Mouse (Mus musculus) kidney, embryonic 14.5 days (tissue): ENCODE results near the gene Slc35g2. TPM values are rescaled to one million over a fixed set of nuclear protein-coding genes. Genes with fewer than 3 reads are reported as not detected.

Source experiments
- ATAC-seq: fragments of 200-750 bp; cut with Nextera tagmentation; 2 replicates; pipeline ENCODE4 v1.8.0; 2017; ENCODE audit warnings: moderate number of reproducible peaks, mild to moderate bottlenecking, moderate TSS enrichment, moderate library complexity; ENCODE audit not compliant: low FRiP score, low TSS enrichment
- H3K27ac ChIP-seq: fragments of 300-500 bp; sonication (generic); 2 replicates; pipeline ENCODE4 v1.5.1; 2014; ENCODE audit warnings: low read depth, mild to moderate bottlenecking, low read length, moderate library complexity, mixed read lengths
- H3K27me3 ChIP-seq: fragments of 300-500 bp; sonication (generic); 2 replicates; pipeline ENCODE4 v1.6.1; 2014; ENCODE audit warnings: mild to moderate bottlenecking, low read length; ENCODE audit not compliant: control insufficient read depth, insufficient read depth
- H3K36me3 ChIP-seq: fragments of 300-500 bp; sonication (generic); 2 replicates; pipeline ENCODE4 v1.6.1; 2014; ENCODE audit warnings: low read length, mixed read lengths; ENCODE audit not compliant: control insufficient read depth, insufficient read depth
- H3K4me1 ChIP-seq: fragments of 300-500 bp; sonication (generic); 2 replicates; pipeline ENCODE4 v1.6.1; 2014; ENCODE audit warnings: low read length, mixed read lengths; ENCODE audit not compliant: control insufficient read depth, insufficient read depth
- H3K4me2 ChIP-seq: fragments of 300-500 bp; sonication (generic); replicated peaks from 2 replicates; pipeline ENCODE4 v1.6.1; 2014; ENCODE audit warnings: low read depth, mild to moderate bottlenecking, low read length
- H3K4me3 ChIP-seq: fragments of 300-500 bp; sonication (generic); 2 replicates; pipeline ENCODE4 v1.5.1; 2014; ENCODE audit warnings: mild to moderate bottlenecking, low read length
- H3K9ac ChIP-seq: fragments of 300-500 bp; sonication (generic); 2 replicates; pipeline ENCODE4 v1.6.1; 2014; ENCODE audit warnings: low read depth, mild to moderate bottlenecking, low read length, moderate library complexity
- H3K9me3 ChIP-seq: fragments of 300-500 bp; sonication (generic); 2 replicates; pipeline ENCODE4 v1.6.1; 2016; ENCODE audit warnings: low read length; ENCODE audit not compliant: control insufficient read depth
- WGBS: fragments of 180-500 bp; shearing (Covaris S2); extraction: QIAGEN DNeasy Blood & Tissue Kit; methylation state at CpG from one replicate; pipeline ENCODE4 v1.1.7; 2014; 5-methylcytosine and 5-hydroxymethylcytosine counted together
- polyA plus RNA-seq: library from polyadenylated mRNA; unstranded; fragments of >200 nt; fragmentation: Nextera tagmentation; extraction: Ambion mirVana; gene quantifications from 2 replicates; pipeline ENCODE4 v1.2.1, GENCODE M21; 2014

The Slc35g2 gene
- polyA plus RNA-seq, result 5.2 and 5.6 TPM in 2 replicates

DNA sequence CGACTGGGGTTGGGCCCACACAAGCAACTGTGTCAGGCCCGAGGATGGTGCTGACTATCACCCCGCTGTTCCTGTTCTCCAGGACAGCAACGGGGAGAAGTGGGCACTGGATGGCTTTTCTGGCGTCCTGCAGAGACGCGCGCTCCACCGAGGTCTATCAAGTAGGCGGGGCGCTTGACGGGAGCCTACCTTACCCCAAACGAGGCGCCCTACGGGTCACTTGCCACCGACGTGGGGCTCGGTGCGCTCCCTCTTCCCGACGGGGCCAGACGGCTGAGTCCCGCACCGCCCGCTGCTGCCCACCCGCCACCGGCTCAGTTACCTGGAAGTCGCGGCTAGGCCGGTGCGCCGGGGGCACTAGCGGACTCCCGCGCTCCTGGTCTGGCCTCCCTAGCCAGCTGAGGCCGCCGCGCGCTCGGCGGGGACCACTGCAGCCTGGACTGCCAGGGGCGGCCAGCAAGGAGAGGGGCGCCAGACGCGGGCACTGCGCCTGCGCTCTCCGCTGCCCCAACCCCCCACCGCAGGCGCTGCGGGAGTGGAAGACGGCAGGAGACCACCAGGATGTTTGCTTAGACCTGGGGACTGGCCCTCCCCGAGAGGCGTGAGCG lies at the start of gene Slc35g2:
Gene Slc35g2 (minus strand): TSS at position 465 of the 608 bp plus-strand sequence.
- H3K27ac ChIP-seq, result no peak within 1 kb of the TSS
- no peaks in the 10 kb centered on the region for H3K9me3 ChIP-seq
- peak; percentile 90 for ATAC-seq
- H3K4me2 ChIP-seq, result peak within 1 kb of the TSS; percentile 97
- peak within 1 kb of the TSS; percentile 70 for H3K9ac ChIP-seq
- H3K4me1 ChIP-seq, result no peaks in the 10 kb centered on the region
- H3K36me3 ChIP-seq, result no peaks in the 10 kb centered on the region
- H3K4me3 ChIP-seq, result peak within 1 kb of the TSS; percentile 70
- H3K27me3 ChIP-seq, result no peaks in the 10 kb centered on the region
- under 1% methylated on average over 54 of the region's 55 CpGs for WGBS

DNA sequence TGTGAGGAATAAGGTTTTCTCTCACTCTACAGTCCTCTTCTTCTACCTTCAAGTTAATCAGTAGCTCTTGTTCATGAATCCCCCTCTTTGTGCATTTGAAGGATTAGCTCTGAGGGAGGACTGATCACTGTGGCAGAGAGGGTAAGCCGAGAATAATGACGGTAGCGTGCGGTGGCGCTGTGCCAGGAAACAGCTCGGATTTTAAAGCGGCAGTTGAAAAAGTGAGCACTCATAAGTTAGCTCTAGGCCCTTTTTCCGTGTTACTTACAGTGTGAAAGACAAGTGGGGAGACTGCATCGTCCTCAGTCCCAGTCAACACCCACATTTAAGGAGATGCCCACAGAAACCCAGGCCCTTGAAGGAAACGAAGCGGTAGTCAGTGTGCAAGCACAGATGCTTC lies 46.1 kb upstream of the Slc35g2 start:
- Histone ChIP-seq H3K4me1 (no peaks in the 10 kb centered on the region), H3K9me3 (no peaks in the 10 kb centered on the region), H3K9ac (no peak overlapping the region), H3K36me3 (no peaks in the 10 kb centered on the region), H3K27me3 (no peaks in the 10 kb centered on the region), H3K4me3 (no peak overlapping the region), H3K27ac (no peak overlapping the region), H3K4me2 (no peak overlapping the region)
- 50% methylated on average over 11 of the region's 11 CpGs for WGBS
- ATAC-seq, result no peak

DNA sequence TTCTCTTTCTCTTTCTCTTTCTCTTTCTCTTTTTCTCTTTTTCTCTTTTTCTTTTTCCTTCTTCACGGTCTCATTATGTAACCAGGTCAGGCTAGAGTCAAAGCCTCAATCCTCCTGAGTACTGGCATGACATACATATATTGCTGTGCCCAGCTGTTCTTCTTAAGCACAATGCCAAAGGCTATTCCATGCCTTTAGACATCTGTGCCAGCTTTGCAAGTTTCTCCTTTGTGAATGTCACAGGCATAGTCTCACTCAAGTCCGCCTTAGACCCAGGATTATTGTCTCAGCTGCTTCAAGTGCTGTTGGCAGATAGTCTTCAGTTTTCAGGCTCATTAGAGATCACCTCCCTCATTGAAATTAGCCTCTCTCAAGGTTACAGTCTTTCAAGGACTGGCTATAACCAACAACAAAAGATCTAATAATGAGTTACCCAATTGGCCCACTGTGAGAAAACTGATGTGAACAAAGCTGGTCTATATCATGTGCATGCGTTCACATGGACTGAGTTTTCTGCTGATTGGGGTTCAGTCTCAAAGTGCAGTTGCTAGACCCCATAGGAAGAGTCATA lies 42.7 kb upstream of the Slc35g2 start:
- H3K9me3 ChIP-seq, result no peaks in the 10 kb centered on the region
- no peak overlapping the region for H3K27ac ChIP-seq
- H3K9ac ChIP-seq, result no peak overlapping the region
- H3K36me3 ChIP-seq, result no peaks in the 10 kb centered on the region
- H3K4me2 ChIP-seq, result no peak overlapping the region
- 89% methylated on average over 3 of the region's 3 CpGs for WGBS
- no peaks in the 10 kb centered on the region for H3K27me3 ChIP-seq
- ATAC-seq, result no peak
- H3K4me1 ChIP-seq, result no peaks in the 10 kb centered on the region
- H3K4me3 ChIP-seq, result no peak overlapping the region

DNA sequence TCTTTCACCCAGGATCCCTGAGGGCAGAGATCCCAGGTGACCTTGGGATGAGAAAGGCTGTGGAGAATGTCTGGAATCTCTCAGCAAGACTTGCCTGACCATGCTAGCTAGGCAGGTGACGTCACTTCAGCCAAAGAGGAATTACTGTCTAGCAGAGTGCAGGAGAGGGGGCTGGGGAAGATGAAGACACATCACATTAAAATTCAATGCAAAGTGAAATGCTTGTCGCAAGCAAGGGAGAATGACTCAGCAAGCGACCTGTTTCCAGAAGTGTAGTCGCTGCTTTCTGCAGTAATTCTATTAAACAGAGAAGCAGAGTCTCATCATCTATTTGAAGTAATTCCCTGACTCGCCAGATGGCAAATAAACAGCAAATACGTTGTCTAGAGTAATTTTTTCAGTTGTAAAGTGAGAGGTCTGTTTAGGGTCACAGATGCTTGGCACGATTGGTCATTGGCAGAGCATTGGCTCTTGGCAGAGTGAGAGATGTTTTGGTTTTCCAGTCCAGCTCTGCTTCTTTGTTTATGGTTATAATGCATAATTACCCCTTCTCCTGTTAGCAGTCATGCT lies 35.2 kb upstream of the Slc35g2 start:
- Histone ChIP-seq H3K4me2 (no peak overlapping the region), H3K9ac (no peak overlapping the region), H3K9me3 (no peaks in the 10 kb centered on the region), H3K27ac (no peak overlapping the region), H3K27me3 (no peaks in the 10 kb centered on the region), H3K36me3 (no peaks in the 10 kb centered on the region), H3K4me3 (no peak overlapping the region), H3K4me1 (no peaks in the 10 kb centered on the region)
- no peak for ATAC-seq
- WGBS, result 68% methylated on average over 7 of the region's 7 CpGs

DNA sequence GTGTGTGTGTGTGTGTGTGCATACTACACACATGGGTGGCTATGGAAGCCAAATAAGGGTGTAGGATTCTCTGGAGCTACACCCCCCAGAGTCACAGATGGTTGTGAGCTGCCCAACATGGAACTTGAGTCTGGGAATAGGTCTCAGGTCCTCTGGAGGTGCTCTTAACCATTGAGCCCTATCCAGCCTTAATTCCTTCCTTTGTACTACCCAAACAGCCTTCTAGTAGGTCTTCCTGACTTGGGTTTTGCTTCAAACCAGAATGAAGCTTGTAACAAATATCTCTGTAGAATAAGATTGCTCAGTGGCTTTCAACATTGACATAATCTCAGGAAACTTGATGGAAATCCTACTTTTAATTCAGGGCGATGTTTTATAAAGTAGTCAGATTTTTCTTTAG lies 34.6 kb upstream of the Slc35g2 start:
- 97% methylated on average over 1 of the region's 1 CpGs for WGBS
- no peak overlapping the region for H3K9ac ChIP-seq

DNA sequence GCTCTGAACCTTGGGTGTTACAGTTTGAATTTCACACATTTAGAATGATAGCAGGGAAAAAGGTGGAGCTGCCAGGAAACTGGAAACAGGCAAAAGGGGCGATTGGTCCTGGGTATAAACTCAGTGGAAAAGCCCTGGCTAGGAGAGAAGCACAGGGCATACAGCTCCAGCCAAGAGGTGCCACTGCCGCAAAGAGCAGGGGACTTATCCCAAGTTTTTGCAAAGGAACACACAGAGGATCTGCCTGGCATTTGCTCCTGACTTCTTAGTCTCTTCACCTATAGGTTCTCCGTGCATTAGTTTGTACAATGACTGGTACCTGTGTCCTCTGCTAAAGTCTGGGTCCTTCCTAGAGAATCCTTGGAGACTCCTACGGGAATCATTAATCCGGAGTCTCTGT lies 32.3 kb upstream of the Slc35g2 start:
- H3K36me3 ChIP-seq, result no peaks in the 10 kb centered on the region
- 79% methylated on average over 5 of the region's 5 CpGs for WGBS
- H3K9me3 ChIP-seq, result no peaks in the 10 kb centered on the region
- ATAC-seq, result no peak
- no peak overlapping the region for H3K9ac ChIP-seq
- H3K27me3 ChIP-seq, result no peaks in the 10 kb centered on the region
- H3K4me2 ChIP-seq, result no peak overlapping the region
- H3K4me3 ChIP-seq, result no peak overlapping the region
- no peaks in the 10 kb centered on the region for H3K4me1 ChIP-seq
- no peak overlapping the region for H3K27ac ChIP-seq

More for the DNA sequence above, 34.6 kb upstream of the Slc35g2 start:
- H3K4me1 ChIP-seq, result no peaks in the 10 kb centered on the region
- H3K4me2 ChIP-seq, result no peak overlapping the region
- H3K36me3 ChIP-seq, result no peaks in the 10 kb centered on the region
- H3K27me3 ChIP-seq, result no peaks in the 10 kb centered on the region
- H3K9me3 ChIP-seq, result no peaks in the 10 kb centered on the region
- no peak overlapping the region for H3K4me3 ChIP-seq
- ATAC-seq, result no peak
- H3K27ac ChIP-seq, result no peak overlapping the region

DNA sequence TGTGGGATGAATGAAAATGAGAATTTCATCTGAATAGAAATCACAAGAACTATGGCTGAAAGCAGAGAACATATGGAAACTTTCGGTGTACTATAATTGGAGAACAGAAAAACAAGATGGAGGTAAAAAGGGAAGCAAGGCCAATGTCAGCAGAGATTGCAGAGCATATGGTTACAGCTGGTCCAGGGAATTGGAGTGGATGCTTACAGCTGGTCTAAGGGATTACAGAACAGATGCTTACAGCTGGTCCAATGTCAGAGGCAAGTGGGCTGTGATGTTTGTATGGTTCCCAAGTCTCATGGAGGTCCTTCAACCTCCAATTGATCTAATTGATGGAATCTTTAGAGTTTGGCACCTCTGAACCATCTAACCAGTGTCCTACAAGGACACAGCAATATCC lies 31.2 kb upstream of the Slc35g2 start:
- Histone ChIP-seq H3K27ac (no peak overlapping the region), H3K4me2 (no peak overlapping the region), H3K9me3 (no peaks in the 10 kb centered on the region), H3K4me3 (no peak overlapping the region), H3K36me3 (no peaks in the 10 kb centered on the region), H3K4me1 (no peaks in the 10 kb centered on the region), H3K9ac (no peak overlapping the region), H3K27me3 (no peaks in the 10 kb centered on the region)
- WGBS, result 76% methylated on average over 1 of the region's 1 CpGs
- no peak for ATAC-seq

DNA sequence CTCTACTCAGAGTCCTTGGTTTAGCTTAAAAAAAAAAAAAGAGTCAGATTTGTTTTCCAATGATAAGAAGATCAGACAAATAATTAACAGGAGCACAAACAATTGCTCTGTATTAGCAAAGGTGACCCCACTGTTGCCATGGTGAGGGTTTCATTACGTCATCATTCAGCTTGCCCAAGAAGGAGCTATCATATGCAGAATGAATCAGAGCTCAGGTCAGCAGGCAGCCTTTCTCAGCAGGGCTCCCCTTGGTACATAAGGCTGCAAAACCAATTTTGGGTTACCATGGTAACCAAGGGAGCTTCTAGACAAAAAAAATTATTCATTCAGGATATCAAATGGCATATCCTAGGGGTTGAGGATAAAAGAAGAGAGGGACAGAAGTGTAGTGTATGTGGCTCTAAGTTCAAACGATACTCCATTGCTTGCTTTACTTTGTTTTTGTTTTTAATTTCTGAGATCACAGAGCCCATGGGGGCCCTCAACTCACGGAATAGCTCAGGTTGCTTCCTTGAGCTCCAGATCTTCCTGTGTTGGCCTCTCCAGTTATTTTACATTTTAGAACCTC lies 29.0 kb upstream of the Slc35g2 start:
- H3K9me3 ChIP-seq, result no peaks in the 10 kb centered on the region
- no peaks in the 10 kb centered on the region for H3K4me1 ChIP-seq
- H3K9ac ChIP-seq, result no peak overlapping the region
- no peak for ATAC-seq
- no peak overlapping the region for H3K4me3 ChIP-seq
- H3K27me3 ChIP-seq, result no peaks in the 10 kb centered on the region
- 67% methylated on average over 3 of the region's 3 CpGs for WGBS
- no peaks in the 10 kb centered on the region for H3K36me3 ChIP-seq
- H3K4me2 ChIP-seq, result no peak overlapping the region
- no peak overlapping the region for H3K27ac ChIP-seq

DNA sequence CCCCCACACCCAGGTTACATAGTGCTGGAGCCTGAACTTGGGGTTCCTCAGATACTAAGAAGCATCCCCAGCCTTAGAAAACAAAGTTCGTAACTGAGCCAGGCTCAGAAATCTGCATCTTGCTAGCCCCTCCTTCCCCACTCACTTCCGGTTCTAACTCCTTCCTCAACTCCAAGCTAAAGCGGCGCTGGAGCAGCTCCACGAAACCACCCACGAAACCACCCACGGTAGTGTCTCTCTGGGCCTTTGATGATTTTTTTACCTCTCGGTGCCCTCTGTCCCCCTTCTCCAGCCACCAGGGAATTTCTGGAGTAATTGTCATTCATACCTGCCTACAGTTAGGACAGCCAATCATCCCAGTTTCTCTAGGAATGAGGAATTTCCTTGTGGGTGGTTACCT lies 26.7 kb upstream of the Slc35g2 start, which contains the start of gene Stag1:
Gene Stag1 (plus strand): TSS at position 253 of the 400 bp plus-strand sequence.
- Histone ChIP-seq H3K4me1 (no peaks in the 10 kb centered on the region), H3K9ac (no peak within 1 kb of the TSS), H3K9me3 (no peaks in the 10 kb centered on the region), H3K27ac (no peak within 1 kb of the TSS), H3K36me3 (no peaks in the 10 kb centered on the region), H3K4me3 (no peak within 1 kb of the TSS), H3K27me3 (no peaks in the 10 kb centered on the region), H3K4me2 (no peak within 1 kb of the TSS)
- ATAC-seq, result no peak
- WGBS, result 83% methylated on average over 8 of the region's 8 CpGs
